Mouse (Mus musculus): ENCODE measurements at regions not wholly inside any gene's neighbourhood (a gene's known extent, or its start where the extent isn't known, plus 50 kb on each side); places are given as distances from the start of the nearest gene placed in this dataset.

- DNase-seq (ENCODE audit: low read depth, low spot score), result peak; percentile 24
These were observed 1984.1 kb downstream of the Cntnap5b start for GRCm38 (mm10) chr1:101756525-101757191.

GRCm38 (mm10) chr1:101757192-101757527, 1984.6 kb downstream of the Cntnap5b start:
- DNase-seq (ENCODE audit: low read depth, low spot score), result peak; percentile 47

- DNase-seq (ENCODE audit: low read depth, low spot score), result no peak
These were observed 2033.3 kb downstream of the Cntnap5b start for GRCm38 (mm10) chr1:101805830-101806229.
